Mouse (Mus musculus): ENCODE measurements around the gene Fam171b. TPM values are rescaled to one million over a fixed set of nuclear protein-coding genes. Genes with fewer than 3 reads are reported as not detected.

Gene Fam171b
- total RNA-seq, 2 experiments from 2014 or later, result 0.11 TPM; not detected in 1

DNA sequence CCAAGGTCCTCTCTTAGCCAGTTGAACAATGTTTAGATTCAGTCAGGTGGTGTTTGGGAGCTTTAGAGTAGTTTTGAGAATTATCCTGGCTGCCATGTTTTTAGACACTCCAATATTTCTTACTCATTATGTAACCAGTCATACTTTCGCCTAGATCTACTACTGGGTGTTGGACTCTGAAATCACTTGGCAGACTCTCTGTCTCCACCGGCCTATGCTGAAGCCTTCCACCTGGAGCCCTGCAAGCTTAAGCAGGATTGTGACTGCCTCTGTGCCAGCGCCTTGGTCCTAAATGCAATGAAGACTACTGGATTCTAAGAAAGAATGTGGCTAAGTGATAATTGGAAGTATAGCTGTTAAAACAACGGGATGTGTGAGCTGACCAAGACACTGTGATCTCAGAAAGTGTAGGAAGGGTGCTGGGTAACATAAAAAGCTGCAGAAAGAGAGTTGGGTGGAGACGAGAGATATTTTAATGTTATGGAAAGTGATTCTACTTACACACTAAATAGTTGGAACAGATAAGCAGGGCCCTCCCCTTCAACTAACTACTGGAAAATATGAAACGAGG lies 71.5 kb downstream of the Fam171b start:
- ATAC-seq (ENCODE audit: poor library complexity, severe bottlenecking), result no peak

DNA sequence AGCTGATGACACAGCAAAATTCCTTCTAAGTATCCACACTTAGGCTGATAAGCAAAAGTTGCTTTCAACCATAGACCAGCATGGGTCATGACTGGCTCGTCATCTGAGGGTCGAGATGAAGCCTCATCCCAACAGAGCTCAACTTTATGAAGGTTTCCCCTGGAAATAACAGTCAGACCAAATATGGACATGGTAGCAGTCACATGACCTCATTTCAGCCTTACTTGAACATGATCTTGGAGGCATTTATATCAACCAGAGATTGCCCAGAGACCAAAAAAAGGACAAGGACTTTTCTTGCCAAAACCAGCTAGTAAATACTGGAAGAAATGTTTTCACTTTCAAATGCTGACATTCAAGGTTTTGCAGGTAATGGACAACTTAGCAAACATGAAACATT lies 81.3 kb downstream of the Fam171b start:
- no peak for ATAC-seq (ENCODE audit: poor library complexity, severe bottlenecking)

DNA sequence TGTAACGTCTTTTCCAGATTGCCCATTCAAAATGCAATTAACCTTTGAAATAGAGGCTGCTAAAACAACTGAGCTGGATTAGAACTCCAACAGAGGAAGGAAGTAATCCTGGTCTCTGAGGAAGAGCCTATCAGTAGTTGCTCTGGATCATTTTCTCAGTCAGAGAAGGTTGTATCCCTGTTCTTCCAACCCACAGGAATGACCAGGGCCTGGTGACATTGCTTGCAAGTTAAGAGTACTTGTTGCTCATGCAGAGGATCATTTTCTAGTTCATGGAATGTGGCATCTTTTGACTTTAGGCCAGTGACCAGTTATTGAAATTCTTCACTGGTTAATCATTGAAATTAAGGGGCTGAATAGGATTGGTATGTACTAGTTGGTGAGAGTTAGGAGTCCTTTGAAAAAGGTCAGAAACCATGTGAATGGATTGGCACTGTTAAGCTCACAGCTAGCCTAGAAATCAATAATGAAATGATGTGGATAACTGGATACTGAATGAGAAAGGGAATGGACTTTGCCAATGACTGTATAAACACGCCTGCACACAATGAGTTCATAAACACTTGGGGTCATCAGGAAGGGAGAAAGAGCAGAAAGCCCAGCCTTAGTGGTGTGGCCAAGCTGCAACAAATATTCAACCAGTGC lies 89.6 kb downstream of the Fam171b start:
- no peak for ATAC-seq (ENCODE audit: poor library complexity, severe bottlenecking)

DNA sequence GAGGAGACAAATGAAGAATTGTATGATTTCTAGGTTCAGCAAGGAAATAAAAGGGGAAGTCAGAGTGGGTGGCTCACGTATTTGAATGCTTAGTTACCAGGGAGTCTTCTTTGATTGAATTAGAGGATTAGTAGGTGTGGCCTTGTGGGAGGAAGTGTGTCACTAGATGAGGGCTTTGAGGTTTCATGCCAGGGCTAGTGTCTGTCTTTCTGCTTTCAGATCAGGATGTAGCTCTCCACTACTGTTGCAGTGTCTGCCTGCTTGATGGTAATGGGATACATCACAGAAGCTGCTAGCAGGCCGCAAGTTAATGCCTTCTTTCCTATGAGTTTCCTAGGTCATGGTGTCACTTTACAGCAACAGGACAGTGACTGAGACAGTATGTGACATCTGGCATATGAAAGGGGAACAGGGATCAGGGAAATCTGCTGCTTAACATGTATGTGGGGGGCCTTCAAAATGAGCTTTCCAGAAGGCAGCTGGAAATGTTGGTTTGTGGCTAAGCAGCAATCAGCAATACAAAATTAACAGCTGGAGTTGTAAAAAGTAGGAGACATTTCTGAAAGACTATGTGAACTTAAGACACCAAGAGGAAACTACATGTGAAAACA lies 117.1 kb downstream of the Fam171b start:
- peak; percentile 99 for ATAC-seq (ENCODE audit: poor library complexity, severe bottlenecking)

Other genes starting within 250 kb of the Fam171b start
- gene Zc3h15, start 168.2 kb upstream of the Fam171b start, total RNA-seq (2015), result 85.1 and 110 TPM in 2 replicates
- gene Zc3h15, start 168.2 kb upstream of the Fam171b start, total RNA-seq (2017), result 110 and 129 TPM in 2 replicates
- 36.2 and 37.9 TPM in 2 replicates for gene Itgav, start 88.2 kb upstream of the Fam171b start, total RNA-seq (2015)
- 23.8 and 51.5 TPM in 2 replicates for gene Itgav, start 88.2 kb upstream of the Fam171b start, total RNA-seq (2017)
- not detected in 2 replicates for gene Zswim2, start 128.6 kb downstream of the Fam171b start, total RNA-seq (2015)
- not detected in 2 replicates for gene Zswim2, start 128.6 kb downstream of the Fam171b start, total RNA-seq (2017)
- not detected in 2 replicates for gene Gm13698, start 143.1 kb downstream of the Fam171b start, total RNA-seq (2015)
- gene Gm13698, start 143.1 kb downstream of the Fam171b start, total RNA-seq (2017), result not detected in 2 replicates
- not detected in 2 replicates for gene Gm13693, start 148.9 kb downstream of the Fam171b start, total RNA-seq (2015)
- not detected in 2 replicates for gene Gm13693, start 148.9 kb downstream of the Fam171b start, total RNA-seq (2017)
- gene Gm13695, start 154.7 kb downstream of the Fam171b start, total RNA-seq (2015), result not detected in 2 replicates
- not detected in 2 replicates for gene Gm13695, start 154.7 kb downstream of the Fam171b start, total RNA-seq (2017)
- not detected in 2 replicates for gene Gm13696, start 160.5 kb downstream of the Fam171b start, total RNA-seq (2015)
- gene Gm13696, start 160.5 kb downstream of the Fam171b start, total RNA-seq (2017), result not detected in 2 replicates
- gene Gm13694, start 166.3 kb downstream of the Fam171b start, total RNA-seq (2015), result not detected in 2 replicates
- not detected in 2 replicates for gene Gm13694, start 166.3 kb downstream of the Fam171b start, total RNA-seq (2017)
- gene Gm13697, start 172.1 kb downstream of the Fam171b start, total RNA-seq (2015), result not detected in 2 replicates
- not detected in 2 replicates for gene Gm13697, start 172.1 kb downstream of the Fam171b start, total RNA-seq (2017)
- gene Gm13691, start 177.9 kb downstream of the Fam171b start, total RNA-seq (2015), result not detected in 2 replicates
- not detected in 2 replicates for gene Gm13691, start 177.9 kb downstream of the Fam171b start, total RNA-seq (2017)